Mouse (Mus musculus) kidney, adult 2 months (tissue): Measurements from ENCODE around the gene Dnase1l3. TPM values are rescaled to one million over a fixed set of nuclear protein-coding genes. Genes with fewer than 3 reads are reported as not detected.

Experiments
- DNase-seq: peaks from one replicate; pipeline ENCODE4 v3.0.0; 2021
- H3K27ac ChIP-seq: fragments of 200-500 bp; 2 replicates; pipeline ENCODE4 v1.5.1; 2012; ENCODE audit warnings: low read depth, low read length, control low read depth, inconsistent platforms; ENCODE audit not compliant: insufficient read depth
- H3K27me3 ChIP-seq: fragments of 200-500 bp; replicated peaks from 2 replicates; pipeline ENCODE4 v1.6.1; 2012; ENCODE audit warnings: mild to moderate bottlenecking, moderate library complexity, low read length, inconsistent platforms; ENCODE audit not compliant: control insufficient read depth, insufficient read depth
- H3K36me3 ChIP-seq: fragments of 200-500 bp; 2 replicates; pipeline ENCODE4 v1.6.1; 2012; ENCODE audit warnings: mild to moderate bottlenecking, moderate library complexity, low read length, inconsistent platforms; ENCODE audit not compliant: control insufficient read depth, insufficient read depth
- H3K4me1 ChIP-seq: fragments of 200-500 bp; 2 replicates; pipeline ENCODE4 v1.6.1; 2011; ENCODE audit warnings: low read length; ENCODE audit not compliant: control insufficient read depth, insufficient read depth
- H3K4me3 ChIP-seq: fragments of 200-500 bp; 2 replicates; pipeline ENCODE4 v1.5.1; 2011; ENCODE audit warnings: mild to moderate bottlenecking, low read depth, low read length, control low read depth; ENCODE audit not compliant: insufficient read depth
- CTCF ChIP-seq: fragments of 200-500 bp; conservative IDR thresholded peaks from 2 replicates; pipeline ENCODE4 v1.5.1; 2011; ENCODE audit warnings: low read depth, mild to moderate bottlenecking, control low read depth, low read length, moderate library complexity, mixed read lengths; ENCODE audit not compliant: insufficient read depth, insufficient read length
- POLR2A ChIP-seq: fragments of 200-500 bp; IDR thresholded peaks from one replicate; pipeline ENCODE4 v1.6.1; 2011; ENCODE audit warnings: low read depth, low read length, control low read depth
- WGBS: fragments of 180-500 bp; shearing (Covaris S2); methylation state at CpG from one replicate; pipeline ENCODE4 v1.1.7; 2018; 5-methylcytosine and 5-hydroxymethylcytosine counted together
- polyA plus RNA-seq: library from polyadenylated mRNA; depleted of rRNA; stranded (reverse); fragments of >200 nt; gene quantifications from 2 replicates; pipeline ENCODE4 v1.2.3, GENCODE M21; 2012

The Dnase1l3 gene
- polyA plus RNA-seq, 1 experiment: 3.0 TPM

DNA sequence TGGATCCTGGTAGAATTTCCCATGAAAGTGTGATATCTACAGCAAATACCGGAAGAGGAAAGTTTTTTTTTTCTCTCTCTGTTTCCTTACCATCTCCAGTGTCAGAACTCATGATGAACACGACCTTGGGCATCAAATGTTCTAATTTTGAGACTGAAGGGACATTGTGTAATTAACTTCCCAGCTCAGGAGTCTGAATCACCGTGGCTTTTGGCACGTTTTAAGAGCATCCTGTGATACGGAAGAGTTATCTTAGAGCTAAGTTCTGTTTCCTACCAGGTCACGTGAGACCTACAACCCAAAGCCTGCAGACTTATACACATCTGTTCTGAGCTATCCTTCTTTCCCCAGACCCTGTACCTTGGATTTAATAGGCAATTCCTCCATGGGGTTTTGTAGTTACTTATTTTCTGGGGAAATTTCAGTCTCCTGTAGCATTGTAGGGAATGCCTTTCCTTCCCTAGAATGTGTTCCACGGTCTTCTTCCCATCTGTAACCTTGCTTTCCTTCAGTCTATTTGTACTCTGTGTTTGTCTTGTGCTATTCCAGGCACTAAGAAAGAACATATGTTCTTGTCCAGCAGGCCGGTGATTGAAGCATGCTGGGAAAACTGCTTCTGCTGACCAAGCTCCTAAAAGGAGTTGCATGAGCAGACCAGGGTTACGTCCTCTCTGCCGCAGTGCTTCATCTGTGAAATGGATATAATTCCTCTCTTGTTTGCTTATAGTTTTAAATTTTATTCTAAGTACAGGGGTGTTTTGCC is 32.6 kb upstream of the Dnase1l3 start:
- H3K36me3 ChIP-seq: no peaks in the 10 kb centered on the region
- no peak for DNase-seq
- no peak overlapping the region; the same call in 1 of the 2 replicates for H3K27ac ChIP-seq
- TF ChIP-seq POLR2A (no peak), CTCF (no peak)
- no peak overlapping the region for H3K4me3 ChIP-seq
- no peaks in the 10 kb centered on the region for H3K27me3 ChIP-seq
- peaks cover 12% of the 10 kb centered on the region for H3K4me1 ChIP-seq
- 73% methylated on average over 10 of the region's 10 CpGs for WGBS

DNA sequence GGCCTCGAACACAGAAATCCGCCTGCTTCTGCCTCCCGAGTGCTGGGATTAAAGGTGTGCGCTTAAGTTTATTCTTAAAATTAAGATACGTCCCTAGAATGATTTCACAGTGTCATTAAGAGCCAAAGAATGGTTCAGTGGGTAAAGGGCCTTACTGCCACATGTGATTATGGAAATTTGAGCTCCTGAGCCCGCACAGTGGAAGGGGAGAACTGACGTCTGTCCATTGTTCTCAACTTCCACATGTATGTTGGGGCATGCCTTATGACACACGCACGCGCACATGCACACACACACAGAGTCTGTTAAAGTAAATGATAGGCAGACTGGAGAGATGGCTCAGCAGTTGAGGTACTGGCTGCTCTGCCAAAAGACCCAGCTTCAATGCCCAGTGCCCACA is 30.6 kb upstream of the Dnase1l3 start:
- Histone ChIP-seq H3K4me3 (no peak overlapping the region), H3K27me3 (no peaks in the 10 kb centered on the region), H3K27ac (no peak overlapping the region), H3K4me1 (no peaks in the 10 kb centered on the region), H3K36me3 (no peaks in the 10 kb centered on the region)
- TF ChIP-seq POLR2A: no peak
- TF ChIP-seq CTCF: no peak
- DNase-seq: no peak
- 91% methylated on average over 10 of the region's 10 CpGs for WGBS

DNA sequence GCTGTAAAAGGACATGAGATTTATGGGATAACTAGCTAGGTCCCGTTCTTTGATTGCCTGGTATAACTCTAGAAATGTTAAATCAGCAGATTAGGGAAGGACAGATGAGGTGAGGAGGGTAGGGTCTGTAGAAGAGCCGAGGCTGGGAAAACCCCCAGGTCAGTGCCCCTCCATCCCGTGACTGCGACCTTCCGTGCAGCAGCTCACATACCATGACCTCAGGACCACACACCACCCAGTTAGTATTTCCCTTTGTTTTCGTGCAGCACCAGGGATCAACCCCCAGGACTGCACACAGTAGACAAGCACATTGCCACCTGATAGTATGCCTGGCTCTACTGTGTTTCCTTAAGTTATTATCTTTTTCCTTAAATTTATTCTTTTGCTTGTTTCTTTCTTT is 30.1 kb upstream of the Dnase1l3 start:
- no peak overlapping the region for H3K4me3 ChIP-seq
- no peaks in the 10 kb centered on the region for H3K36me3 ChIP-seq
- TF ChIP-seq CTCF (no peak), POLR2A (no peak)
- DNase-seq: no peak
- no peaks in the 10 kb centered on the region for H3K27me3 ChIP-seq
- no peak overlapping the region for H3K27ac ChIP-seq
- H3K4me1 ChIP-seq: no peaks in the 10 kb centered on the region
- 46% methylated on average over 6 of the region's 6 CpGs for WGBS

DNA sequence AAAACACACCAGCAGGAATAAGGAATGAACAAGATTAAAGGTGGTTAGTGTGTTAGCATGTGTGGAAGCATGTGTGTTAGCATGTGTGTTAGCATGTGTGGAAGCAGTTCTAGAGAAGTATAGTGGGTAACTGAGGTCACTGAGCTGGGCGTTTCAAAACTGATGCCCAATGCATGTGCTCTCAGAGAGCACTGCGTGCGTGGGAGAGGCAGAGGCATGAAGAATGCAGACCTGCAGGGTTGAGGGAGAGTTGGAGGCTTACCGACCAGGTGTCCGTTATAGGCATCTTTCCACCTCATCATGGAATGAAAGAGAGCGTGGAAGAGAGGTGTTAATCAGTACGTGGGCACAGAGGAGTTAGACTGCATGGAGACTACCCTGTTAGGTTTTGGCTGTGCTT is 26.2 kb upstream of the Dnase1l3 start:
- Histone ChIP-seq H3K27me3 (no peaks in the 10 kb centered on the region), H3K4me1 (peaks cover 7% of the 10 kb centered on the region; the same call in 1 of the 2 replicates), H3K4me3 (no peak overlapping the region), H3K27ac (no peak overlapping the region), H3K36me3 (no peaks in the 10 kb centered on the region)
- no peak for DNase-seq
- TF ChIP-seq POLR2A (no peak), CTCF (no peak)
- 82% methylated on average over 7 of the region's 7 CpGs for WGBS

DNA sequence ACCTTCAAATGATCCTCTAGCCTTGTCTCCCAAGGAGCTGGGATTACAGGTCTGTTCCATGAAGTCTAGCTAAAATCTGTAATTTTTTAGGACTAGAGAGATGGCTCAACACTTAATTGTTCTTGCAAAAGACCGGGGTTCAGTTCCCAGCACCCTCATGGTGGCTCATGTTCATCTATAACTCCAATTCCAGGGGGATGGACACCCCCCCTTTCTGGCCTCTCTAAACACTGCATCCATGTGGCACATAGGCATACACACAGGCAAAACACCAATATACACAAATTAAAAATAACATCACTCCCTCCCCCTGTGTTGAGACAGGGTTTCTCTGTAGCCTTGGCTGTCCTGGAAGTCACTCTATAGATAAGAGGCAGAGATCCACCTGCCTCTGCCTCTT is 25.6 kb upstream of the Dnase1l3 start:
- no peak overlapping the region for H3K27ac ChIP-seq
- no peak for DNase-seq
- WGBS: 91% methylated on average over 1 of the region's 1 CpGs
- H3K4me3 ChIP-seq: no peak overlapping the region
- no peaks in the 10 kb centered on the region for H3K27me3 ChIP-seq
- TF ChIP-seq CTCF (no peak), POLR2A (no peak)
- H3K4me1 ChIP-seq: peaks cover 7% of the 10 kb centered on the region; the same call in 1 of the 2 replicates
- no peaks in the 10 kb centered on the region for H3K36me3 ChIP-seq

DNA sequence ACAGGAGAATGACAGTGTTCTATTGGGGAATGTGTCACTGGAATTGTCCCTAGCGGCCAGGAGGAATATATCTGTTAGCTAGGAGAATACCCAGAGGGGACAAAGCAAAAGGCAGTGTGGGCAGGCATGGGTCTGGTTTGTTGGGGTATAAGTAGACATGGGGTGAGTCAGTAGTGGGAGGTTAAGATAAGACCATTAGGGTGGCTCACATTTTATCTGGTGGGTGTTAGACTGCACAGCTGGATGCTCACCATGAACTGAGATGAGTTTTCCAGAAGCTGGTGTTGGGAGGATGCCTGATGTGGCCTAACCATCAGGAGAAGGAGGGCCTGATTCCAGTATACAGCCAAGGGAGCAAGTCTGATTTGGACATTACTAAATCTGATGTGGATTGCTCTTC is 22.6 kb upstream of the Dnase1l3 start:
- no peak for TF ChIP-seq CTCF
- Histone ChIP-seq H3K4me1 (peaks cover 12% of the 10 kb centered on the region), H3K27ac (no peak overlapping the region), H3K36me3 (no peaks in the 10 kb centered on the region), H3K27me3 (no peaks in the 10 kb centered on the region), H3K4me3 (no peak overlapping the region)
- no peak for DNase-seq
- WGBS: 76% methylated on average over 1 of the region's 1 CpGs

DNA sequence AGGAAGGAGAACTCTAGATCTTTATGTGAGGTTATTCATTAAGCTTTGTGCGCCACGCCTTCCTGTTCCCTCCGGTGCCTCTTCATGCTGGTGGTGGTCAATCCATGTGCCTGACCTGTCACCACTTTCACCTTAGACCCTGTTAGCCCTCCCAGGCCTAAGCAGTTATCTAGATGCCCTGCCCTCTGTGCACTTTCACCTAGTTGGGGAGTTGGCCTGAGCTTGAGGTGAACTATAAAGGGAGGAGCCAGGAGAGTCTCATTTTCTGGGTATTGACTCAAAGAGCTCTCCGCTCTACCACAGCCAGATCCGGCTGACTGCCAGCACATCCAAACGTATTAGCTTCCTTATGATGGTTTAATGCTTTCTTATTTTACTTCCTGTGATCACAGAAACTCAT is 21.9 kb upstream of the Dnase1l3 start:
- Histone ChIP-seq H3K4me3 (no peak overlapping the region), H3K36me3 (no peaks in the 10 kb centered on the region), H3K27me3 (no peaks in the 10 kb centered on the region), H3K27ac (peak overlapping the region; percentile 37), H3K4me1 (peaks cover 12% of the 10 kb centered on the region)
- DNase-seq: peak; percentile 61
- TF ChIP-seq CTCF (no peak), POLR2A (no peak)
- WGBS: 31% methylated on average over 6 of the region's 6 CpGs
